Mouse (Mus musculus): Measurements from ENCODE around the gene Asb1. TPM values are rescaled to one million over a fixed set of nuclear protein-coding genes. Genes with fewer than 3 reads are reported as not detected.
A peak's percentile ranks its signal among the peaks of the same experiment; 100 is the strongest.

The Asb1 gene
- polyA plus RNA-seq (2012; rRNA removed): 9.5 and 10.7 TPM in 2 replicates

DNA sequence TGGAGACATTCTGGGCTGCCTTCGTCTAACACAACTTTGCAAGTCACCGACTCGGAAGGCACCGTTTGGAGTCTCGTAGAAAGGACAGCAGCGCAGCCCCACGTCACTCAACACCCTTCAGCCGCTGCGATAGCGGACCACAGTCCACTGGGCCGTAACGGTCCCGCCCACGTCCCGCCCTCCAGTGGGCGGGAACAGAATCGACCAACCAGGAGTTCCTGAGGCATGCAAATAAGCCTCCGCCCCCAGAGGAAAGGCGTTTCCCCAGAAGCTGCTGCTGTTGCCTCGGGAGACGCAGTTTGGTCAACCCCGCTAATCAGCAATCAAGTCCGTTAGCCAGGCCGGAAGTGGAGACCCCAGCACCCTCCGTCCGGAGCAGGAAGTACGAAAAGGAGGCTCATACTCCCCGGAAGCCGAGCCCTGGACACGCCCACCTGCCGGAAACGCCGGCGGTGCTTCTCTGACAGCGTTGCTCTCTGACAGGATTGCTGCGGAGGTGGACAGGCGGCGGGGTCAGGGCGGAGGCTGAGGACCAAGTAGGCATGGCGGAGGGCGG, at the start of gene Asb1:
Gene Asb1 (plus strand): TSS at position 274 of the 556 bp plus-strand sequence.
- DNase-seq (ENCODE audit: low read depth): peak; percentile 67

DNA sequence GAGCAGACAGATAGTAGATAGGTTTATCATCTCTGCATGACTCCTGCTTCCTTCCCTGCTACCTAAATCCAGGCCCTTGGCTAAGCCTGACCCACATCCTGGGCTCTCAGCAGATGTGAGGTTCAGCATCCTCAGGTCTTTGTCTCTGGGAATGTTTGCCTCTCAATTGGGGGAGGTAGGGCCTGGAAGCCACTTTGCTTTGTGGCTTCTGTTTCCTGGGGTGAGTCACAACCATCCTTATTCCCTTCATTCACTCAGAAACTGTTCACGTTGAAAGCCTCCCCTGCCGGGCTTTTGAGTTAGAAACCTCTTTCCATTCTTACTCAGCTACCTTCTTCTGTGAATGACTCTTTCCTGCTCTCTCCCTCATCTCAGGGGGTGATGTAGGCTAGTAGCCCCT, 47.6 kb upstream of the Asb1 start:
- no peak for DNase-seq (ENCODE audit: low read depth)

DNA sequence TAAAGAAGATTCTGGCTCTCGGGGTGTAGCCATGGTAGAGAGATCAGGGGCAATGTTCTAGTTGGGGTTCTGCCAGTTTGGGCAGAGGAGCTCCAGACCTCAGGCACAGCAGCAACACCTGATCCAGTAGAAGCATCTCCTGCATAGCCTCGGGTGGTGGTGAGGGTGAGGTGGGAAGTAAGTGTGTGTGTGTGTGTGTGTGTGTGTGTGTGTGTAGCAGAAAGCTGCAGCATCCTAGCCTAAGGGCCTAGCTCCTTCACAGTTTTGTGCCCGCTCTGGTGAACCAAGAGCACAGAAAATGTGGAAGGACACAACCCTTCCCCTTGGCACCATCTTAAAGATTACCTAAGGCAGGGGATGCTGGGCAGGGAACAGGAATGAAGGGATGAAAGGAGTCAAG, 46.4 kb upstream of the Asb1 start:
- no peak for DNase-seq (ENCODE audit: low read depth)

DNA sequence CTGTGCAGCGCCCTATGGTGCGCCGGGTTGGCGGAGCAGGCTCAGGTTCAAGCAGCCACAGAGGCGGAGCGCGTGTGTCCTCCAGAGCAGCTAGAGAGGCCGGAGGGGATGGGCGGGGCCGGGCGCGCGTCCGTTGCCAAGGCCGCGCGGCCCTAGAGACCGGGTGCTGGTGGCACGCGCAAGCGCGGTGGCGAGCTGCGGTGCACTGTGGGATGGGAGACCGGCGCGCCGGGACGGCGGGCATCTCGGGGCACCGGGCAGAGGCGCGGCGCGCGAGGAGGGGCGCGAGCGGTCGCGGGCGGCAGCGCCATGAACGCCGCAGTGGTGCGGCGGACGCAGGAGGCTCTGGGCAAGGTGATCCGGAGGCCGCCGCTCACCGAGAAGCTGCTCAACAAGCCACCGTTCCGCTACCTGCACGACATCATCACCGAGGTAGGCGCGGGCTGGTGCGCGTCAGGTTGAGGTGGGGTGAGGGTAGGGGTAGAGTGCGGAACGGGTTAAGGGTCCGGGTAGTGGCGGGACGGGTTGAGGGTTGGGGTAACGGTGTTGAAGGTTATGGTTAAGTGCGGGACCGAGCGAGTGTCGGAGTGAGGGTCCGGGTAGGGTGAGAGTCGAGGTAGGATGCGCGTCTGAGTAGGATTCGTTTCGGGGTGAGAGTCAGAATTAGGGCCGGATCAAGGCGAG, 45.7 kb upstream of the Asb1 start, which contains the start of gene Traf3ip1:
Gene Traf3ip1 (plus strand): TSS at position 191 of the 684 bp plus-strand sequence.
- no peak for DNase-seq (ENCODE audit: low read depth)

DNA sequence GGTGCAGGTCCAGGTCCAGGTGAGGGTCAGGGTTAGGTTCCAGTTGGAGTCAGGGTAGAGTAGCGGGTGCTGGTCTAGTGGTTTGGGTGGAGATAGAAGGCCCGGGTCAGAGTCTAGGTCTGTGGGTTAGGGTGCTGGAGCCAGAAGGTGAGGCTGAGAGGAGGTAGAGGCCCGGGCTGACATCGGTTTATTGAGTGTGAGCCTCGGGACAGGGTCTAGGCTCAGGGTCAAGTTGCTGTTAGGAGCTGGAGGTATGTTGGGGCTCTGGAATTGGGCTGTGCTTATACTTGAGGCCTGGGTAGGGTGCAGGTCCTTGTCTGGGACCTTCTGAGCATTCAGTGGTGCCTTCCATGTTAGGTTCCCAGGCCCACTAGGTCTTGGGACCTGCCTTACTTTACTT, 45.0 kb upstream of the Asb1 start:
- DNase-seq (ENCODE audit: low read depth): no peak

DNA sequence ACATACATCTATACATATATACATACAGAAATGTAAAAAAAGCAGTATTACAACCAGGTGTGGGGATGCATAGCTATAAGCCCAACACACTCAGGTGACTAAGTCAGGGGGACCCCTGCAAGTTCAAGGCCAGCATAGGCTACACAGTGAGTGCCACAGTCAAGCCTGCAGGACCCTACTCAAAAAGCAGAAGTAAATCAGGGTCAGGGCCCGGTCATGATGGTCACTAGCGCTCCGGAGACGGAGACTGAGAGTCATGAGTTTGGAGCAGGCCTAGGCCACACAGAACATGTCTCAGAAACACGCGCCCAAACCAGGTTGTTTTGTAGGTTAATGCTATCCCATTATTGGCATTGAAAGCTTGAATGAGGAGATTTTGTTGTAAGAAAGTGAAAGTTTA, 41.8 kb upstream of the Asb1 start:
- DNase-seq (ENCODE audit: low read depth): no peak

DNA sequence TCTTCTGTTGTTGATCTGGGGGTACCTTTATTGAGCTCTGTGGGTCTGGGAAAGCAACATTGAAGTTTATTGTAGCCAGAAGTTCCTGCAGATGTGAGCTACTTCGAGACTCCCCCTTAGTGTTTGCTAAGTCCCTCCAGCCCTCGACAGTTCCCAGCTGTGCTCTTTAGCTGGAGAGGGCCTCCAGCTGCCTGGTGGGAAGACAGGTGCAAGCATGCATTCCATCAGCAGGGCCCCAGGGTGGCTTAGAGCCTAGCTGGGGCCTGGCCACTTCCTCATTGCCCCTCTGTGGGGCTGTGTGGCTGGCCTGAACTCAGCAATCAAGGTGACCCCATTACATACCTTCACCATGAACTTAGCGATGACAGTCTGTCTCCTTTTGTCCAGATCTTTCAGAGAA, 35.7 kb upstream of the Asb1 start:
- no peak for DNase-seq (ENCODE audit: low read depth)

DNA sequence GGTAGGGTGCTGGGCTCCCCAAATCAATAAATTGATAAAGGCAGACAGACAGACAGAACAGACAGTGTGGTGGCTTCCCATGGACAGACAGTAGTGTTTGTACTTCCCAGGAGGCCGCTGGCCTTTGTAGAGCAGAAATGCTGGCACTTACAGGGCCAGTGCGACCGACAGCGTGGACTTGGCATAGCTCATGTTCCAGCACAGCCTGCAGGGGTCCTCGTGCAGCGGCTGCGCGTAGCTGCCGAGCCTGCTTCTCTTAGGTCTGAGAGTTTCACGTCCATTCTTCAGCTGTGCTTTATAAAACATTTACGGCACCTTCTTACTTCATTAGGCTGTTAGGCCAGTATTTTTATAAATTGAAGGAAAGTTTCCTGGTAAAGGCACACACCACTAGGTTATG, 25.4 kb upstream of the Asb1 start:
- no peak for DNase-seq (ENCODE audit: low read depth)

DNA sequence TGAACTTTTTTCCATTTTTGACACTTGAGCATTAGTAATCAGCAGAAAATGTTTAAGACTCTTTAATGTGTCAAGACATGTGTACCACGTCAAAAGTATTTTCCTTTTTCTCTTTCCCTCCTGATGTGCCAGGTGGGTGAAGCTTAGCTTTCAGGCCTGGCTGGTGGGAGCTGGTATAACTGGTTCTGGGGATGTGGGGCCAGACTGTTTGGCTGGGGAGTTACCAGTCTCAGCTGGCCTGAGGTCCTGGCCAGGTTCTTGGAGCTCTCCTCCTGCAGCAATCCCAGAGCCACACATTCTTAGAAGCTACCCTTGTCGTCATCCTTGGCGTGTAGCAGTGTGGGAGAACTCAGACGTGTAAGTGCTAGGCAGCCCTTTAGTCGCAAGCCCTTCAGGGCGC, 24.7 kb upstream of the Asb1 start:
- DNase-seq (ENCODE audit: low read depth): no peak

DNA sequence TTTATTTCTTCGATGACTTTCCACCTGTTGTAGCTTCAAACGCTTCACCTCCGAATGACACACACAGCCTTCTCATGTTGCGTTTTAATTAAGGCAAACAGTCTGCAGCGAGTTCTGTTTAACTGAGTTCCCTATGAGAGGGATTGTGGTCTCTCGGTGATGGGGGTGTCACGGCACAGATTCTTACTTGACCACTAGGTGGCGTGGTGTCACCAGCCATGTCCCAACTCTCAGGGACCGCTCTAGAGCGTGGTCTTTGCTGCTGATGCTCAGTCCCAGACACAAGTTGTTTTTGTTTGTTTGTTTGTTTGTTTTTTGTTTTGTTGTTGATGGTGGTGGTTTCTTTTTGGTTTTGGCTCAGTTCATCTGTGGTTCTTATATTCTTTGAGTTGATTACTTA, 16.6 kb upstream of the Asb1 start:
- no peak for DNase-seq (ENCODE audit: low read depth)

DNA sequence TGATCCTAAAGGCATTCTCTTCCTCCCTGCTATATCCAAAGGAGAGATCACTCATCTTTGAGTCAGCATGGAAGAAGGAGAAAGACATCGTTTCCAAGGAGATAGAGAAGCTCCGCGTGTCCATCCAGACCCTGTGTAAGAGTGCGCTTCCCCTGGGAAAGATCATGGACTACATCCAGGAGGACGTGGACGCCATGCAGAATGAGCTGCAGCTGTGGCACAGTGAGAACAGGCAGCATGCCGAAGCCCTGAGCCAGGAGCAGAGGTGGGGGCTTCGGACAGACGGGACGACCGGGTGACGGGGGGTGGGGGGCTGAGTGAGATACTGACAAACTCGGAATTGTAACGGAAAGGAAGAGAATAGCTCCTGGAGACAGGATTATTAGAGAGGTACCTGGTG, 14.5 kb upstream of the Asb1 start:
- DNase-seq (ENCODE audit: low read depth): no peak

DNA sequence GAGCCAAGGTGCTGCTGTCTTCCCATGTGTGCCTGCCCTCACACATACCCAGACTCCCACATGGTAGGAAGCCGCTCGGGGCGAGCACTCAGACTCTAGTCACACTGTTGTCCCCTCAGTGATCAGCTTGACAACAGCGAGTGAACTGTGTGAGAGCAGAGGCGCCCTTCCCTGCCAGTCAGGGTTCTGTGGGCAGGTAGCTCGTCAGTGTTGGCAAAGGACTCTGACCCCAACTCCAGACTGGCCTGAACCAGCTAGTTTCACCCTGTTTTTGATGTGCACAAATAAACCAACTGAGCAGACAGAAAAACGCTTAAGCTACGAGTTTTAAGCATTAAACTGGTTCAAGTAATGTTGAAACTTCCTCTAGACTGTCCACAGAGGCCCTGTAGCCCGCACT, 10.2 kb upstream of the Asb1 start:
- no peak for DNase-seq (ENCODE audit: low read depth)

DNA sequence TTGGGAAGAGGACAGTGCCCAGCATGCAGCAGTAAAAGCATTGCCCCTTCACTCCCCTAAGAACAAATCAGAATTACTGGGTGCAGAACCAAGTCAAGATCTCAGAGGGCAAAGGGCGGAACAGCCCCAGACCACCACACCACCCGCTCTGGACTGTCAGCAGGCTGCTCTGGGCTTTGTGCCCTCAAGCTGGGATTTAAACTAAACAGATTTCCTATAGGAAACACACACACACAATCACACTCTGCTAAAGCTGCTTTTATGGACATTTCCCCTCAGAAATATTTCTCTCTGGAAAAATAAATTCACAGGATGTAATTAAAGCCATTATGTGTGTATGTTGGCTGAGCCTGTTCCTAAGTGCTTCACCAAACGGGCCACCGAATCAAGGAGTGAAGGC, 8.1 kb upstream of the Asb1 start:
- DNase-seq (ENCODE audit: low read depth): no peak

DNA sequence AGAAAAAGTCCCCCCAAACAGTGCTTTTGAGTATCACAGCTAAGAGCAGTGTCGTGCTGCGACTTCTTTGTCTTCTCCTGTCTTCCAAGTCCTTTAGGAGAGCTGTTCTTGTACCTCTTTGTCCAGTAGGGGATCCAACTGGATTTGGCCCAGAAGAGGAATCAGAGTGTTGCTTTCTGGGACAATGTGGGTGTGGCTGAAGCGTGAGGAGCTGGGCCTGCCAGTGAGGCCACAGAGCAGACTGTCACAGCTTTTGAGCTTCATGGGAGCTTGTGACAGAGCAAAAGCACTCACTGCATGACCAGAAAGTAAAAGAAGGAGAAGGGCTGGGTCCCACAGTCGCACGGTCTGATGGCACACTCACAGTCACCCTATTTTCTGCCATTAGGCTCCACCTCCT, 7.5 kb upstream of the Asb1 start:
- DNase-seq (ENCODE audit: low read depth): no peak

DNA sequence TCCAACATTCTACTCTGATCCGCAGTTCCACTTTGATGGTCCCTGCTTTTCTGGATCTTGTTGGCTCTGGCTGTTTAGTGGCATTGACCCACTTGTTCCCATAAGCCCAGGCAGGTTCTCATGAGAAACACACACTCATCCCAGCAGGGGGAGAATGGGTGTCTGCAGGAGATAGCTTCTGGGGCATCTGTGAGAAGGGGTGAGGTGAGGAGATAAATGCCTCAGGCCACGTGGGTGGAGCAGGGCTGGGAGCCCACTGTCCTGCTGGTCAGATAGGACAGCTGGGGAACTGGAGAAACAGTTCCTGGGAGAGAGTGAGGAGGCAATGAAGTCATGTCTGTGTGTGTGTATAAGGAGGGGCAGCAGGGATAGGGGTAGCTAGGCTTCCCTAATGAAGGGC, 6.9 kb upstream of the Asb1 start:
- DNase-seq (ENCODE audit: low read depth): no peak

DNA sequence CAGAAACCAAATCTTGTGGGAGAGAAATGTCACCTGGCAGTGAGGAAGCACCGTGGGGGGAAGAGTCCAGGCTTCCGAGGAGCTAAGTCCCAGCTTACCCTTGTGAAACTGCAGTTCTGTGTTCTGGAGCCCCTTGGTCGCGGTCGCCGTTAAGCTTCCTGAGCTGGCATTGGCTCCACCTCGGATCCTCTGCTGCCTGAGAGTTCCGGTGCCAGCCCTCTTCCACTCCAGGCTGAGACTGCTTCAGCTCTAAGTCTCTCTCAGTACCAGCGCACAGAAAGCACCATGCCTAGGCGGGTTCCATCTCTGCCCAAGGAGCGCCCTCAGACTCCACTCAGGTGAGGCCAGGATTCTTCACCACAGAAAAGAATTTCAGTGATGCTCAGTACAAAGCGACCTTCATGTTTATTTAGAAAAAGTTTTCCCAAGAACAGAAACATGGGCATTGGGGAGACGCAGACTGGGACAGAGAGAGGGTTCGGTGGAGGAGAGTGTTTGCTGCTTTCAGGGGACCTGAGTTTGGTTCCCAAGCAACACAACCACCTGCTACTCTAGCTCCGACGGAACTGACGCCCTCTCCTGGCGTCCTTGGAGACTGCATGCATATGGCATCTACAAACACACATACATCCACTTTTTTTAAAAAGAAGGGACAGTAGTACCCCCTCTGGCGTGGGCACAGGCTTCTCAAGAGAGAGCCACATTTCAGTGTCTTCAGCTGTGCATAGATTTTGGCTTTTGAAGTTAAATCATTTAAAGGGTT, 6.2 kb upstream of the Asb1 start:
- no peak for DNase-seq (ENCODE audit: low read depth)

DNA sequence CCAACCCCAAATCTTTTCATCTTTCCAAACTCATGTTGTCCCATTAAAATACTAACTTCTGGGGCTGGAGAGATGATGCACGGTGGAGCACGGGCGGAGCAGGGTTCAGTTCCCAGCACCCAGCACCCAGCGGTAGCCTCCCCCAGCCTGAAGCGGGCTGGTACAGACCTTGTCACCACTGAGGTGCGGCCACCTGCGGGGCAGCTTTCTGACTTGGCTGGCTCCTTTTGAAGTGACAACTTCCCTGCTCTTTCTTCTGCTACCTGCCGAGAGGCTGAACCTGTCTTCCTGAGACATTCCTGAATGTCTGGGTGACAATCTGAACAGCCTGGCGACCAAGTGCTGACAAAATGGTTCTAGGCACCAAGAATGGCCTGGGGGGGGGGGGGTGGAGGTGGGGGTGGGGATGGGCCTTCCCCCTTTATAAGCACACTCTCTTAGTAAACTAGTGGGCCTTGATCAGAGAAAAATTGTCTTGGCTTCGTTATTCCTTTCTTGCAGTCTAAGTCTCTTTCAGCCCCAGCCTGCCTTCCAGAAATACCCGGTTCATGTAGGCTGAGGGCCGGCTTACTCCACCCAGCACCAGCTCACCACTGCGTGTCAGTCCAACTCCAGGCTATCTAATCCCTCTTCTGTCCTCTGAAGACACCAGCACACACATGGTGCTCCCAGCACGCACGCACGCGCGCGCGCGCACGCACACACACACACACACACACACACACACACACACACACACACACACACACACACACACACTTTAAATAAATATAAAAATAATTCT, 2.4 kb upstream of the Asb1 start:
- DNase-seq (ENCODE audit: low read depth): no peak

DNA sequence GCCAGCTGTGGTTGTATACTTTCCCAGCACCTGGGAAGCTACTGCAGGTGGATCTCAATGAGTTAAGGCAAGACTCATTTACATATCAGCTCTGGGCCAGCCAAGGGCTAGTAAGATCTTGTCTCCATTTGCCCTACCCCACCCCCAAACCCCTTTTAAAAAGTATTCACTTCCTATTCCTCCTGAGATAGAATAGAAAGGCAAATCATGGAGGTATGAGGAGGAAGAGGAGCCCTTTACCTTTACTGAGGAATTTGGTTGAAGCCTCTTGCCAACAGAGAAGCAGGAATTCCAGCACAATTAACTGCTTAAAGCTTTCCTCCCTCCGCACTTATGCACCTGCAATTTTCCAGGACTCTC, 1.8 kb upstream of the Asb1 start:
- DNase-seq (ENCODE audit: low read depth): no peak

DNA sequence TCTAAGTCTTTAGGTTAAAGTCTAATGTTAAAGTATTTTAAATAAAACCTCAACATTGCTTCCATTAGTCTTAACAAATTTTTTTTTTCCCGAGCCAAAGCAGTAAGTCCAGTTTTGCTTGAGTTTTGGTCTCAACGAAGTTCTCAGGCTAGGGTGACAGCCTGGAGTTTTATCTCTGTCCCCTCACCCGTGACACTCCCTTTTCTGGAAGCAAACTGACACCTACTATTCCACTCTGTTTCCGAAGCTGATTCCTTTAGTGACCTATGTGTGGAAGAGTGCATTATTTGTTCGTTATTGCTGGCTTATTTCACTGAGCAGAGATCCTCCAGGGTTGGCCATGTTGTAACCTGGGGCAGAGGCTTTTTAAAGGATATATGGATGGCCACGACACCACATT, 1.1 kb upstream of the Asb1 start:
- DNase-seq (ENCODE audit: low read depth): no peak

DNA sequence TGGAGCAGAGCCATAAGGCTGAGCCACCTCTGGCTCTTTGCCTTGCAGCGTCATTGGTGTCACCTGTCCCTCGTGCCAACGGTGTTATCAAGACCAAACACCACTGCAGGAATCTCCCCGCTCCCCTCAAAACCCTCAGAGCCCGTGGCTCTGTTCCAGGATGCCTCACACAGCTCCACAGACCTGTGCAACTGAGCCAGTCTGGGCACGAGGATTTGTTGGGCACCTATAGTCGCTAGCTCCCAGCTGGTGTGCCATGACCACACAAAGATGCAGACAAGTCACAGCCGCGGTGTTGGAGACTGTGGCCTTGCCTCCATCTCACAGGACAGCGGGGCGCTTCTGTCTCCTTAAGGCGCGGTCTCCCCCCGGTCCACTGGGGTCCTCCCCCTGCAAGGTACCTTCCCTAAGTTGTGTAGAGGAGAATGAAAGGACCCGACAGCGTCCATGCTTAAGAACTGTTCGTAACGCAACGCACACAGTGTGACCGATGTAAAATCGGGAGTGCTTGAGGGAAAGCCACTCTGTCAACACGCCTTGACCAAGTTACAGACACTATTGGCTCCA, 557 bp upstream of the Asb1 start:
- DNase-seq (ENCODE audit: low read depth): no peak

DNA sequence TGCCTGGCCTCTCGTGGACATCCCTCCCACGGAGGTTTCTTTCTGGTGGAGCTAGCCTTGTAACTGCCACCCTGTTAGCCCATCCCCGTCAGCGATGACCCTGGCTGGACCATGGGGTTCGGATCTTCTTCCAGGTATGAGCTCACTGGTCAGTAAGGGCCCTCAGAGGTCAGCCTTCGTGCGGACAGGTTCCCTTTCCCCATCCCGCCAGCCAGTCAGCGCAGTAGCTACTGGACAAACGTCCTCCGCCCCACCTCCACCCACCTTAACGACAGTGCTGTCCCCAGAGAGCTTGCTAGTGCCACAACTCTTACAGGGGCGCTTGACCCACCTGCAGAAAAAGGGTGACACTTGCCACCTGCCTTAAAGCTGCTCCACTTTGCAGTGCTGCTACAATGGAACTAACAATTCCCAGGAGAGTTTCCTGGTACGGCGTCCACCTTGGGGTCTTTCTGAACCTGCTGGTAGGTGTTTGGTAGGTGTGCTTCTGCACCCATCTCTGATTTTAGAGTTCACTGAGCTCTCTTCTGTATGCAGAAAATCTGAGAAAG, 773 bp downstream of the Asb1 start:
- DNase-seq (ENCODE audit: low read depth): no peak

DNA sequence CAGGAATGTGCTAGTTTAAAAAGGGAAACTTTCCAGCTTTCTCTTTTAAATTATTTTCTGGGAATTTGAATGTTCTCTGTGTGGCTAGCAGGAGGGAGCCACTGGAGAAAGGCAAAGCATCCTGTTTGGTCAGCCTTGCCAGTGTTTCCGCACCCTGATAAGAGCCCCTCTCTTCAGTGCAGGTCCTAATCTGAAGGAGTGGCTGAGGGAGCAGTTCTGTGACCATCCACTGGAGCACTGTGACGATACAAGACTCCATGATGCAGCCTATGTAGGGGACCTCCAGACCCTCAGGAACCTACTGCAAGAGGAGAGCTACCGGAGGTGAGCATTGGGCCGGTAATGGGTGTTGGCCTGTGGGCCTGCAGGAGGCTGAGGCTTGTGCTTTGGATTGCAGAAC, 3.6 kb downstream of the Asb1 start:
- DNase-seq (ENCODE audit: low read depth): no peak
